Mouse (Mus musculus): ENCODE results near the gene Mul1.

The Mul1 gene

DNA sequence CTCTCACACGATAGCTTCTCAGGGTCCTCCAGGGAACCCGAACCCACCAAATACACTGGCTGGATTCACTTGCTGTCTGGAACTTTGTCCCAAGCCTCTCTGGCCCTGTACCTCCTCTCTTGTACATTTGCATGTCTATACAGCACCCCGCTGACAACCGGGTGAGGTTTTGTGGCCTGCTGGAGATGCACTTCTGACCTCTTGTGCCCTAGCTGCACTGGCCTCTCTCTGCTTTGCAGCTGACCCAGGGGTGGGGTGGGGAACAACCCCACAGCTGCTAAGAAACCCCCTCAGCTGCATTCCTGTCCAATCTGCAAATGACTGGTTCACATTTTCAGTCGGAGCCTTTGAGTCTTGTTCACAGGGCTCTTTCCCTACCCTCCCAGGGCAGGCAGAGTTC is 10.5 kb downstream of the Mul1 start:
- no peak for DNase-seq (ENCODE audit: low spot score)

DNA sequence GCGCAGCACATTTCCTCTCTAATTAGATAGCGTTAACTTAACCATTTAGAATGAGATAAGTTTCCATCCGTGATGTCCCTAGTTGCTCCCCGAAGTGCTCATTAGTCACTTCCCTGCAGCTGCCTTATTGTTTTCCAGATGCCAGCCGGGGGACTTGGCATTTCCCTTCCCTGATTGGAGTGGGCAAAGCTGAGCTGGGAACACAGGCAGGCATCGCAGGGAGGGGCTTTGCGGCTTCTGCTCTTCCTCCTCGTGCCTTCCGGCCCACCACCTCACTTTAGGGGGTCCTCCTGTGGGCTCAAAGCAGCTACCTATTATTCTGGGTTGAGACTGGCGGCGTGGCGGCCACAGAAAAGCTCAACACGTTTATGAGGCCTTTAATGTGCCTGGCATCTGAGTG is 12.5 kb downstream of the Mul1 start:
- no peak for DNase-seq (ENCODE audit: low spot score)

DNA sequence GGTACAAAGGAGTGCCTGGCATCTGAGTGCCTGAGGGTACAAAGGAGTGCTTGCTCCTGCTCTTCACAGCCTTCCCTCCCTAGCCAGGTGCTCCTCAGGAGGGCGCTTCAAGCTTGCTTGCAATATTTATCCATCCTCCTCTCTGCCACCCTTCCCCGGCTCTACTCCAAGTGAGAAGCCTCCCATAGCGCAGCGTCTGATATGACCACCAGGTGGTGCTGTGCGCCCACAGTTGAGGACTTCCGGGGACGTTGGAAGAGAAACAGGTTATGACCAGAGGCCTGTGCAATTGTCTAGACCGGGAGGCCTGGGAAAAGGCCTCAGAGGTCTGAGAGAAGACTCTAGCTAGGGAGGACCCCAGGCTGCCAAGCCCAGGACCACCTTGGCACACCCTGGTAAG is 12.9 kb downstream of the Mul1 start:
- peak; percentile 65 for DNase-seq (ENCODE audit: low spot score)

DNA sequence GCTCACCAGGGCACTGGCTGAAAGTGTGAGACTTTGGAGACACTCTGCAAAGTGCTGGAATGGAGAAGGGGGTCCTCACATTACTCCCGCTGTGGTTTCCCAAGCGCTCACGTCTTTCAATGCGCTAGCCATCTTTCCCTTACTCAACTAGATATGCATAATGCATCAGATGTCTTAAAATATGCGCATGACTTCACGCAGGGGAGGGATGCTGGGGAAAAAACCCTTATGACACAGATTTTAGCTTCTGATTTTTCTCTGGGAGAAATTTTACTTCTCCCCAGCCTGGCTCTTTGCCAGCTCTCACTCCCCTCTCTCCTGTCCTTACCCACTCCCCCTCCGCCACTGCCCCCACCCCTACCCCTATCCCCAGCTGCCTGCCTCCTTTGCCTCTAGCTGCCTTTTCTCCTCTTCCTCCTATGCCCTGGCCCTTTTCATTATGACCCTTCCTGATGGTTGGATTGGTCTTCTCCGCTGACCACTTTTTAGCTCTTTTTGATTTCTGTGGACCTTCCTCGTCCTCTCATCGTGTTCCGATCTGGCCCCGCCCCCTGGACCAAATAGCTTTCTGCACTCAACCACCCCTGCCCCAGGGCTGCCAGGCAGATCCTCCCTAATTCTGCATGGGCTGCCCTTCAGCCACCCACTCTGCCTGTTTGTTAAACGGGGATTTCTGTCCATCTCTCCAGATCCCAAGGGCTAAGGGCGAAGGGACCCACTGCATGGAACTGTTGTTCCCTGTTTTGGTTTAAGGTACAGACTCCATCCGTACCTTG is 13.5 kb downstream of the Mul1 start:
- no peak for DNase-seq (ENCODE audit: low spot score)

DNA sequence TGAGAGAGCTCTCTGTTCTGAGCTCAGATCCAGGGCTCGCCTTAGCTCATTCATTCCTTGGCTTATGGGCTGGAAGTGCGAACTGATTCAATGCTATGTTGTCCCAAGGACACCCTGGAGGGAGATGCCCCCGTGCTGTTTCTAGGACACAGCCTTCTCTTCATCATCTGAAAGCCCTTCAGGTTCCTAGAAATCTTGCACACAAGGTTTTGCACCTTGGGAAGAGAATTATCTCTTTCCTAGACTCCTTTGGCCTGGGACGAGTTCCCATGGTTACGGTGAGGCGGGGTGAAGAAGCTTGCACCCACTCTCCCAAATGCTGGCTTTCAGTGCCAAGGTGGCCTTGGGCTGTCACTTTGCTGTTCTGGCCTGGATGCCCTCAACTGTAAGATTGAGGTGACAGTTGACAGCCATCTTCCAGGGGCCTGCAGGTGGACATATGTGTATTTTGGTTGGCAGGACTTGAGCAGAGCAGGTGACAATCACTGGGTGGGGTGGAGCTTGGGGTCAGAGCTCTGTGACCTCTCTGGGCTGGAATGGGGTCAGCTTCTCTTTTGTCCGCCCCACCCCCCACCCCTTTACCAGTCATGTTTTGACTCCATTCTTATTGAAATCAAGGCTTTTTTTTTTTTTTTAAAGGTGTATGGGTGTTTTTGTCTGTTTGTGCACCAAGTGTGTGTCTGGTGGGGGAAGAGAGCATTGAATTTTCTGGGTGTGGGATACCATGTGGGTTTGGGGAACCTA is 14.6 kb downstream of the Mul1 start:
- DNase-seq (ENCODE audit: low spot score), result no peak

DNA sequence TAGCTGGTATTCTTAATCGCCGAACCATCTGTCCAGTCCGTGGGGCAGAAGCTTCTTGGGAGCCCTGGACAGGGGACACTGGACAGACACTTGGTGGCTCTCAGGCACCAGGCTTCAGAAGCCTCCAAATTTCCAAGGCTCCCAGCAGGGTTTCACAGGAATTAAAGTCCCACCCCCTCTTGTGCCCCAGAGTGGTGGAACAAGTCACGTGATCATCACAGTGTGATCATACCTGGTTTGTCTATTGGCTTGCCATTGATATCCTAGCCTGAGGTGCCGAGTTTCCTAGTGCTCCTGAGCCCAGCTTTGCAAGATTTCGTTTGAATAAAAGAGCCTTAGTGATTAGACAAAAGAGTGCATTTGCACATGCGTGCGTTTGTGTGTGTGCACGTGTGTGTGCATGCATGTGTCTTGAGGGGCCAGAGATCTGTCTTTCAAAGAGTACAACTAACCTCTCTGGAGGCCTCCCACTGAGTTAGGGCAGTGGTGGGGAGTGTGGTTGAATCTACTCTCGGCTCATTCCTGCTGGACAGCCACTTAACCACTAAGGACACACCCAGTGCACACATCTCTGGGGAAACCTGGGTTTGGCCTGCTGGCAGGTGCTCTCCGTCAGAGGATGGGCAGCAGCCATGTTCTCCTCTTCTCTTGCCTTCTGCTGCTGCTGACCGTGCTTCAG is 15.3 kb downstream of the Mul1 start:
- DNase-seq (ENCODE audit: low spot score), result no peak

DNA sequence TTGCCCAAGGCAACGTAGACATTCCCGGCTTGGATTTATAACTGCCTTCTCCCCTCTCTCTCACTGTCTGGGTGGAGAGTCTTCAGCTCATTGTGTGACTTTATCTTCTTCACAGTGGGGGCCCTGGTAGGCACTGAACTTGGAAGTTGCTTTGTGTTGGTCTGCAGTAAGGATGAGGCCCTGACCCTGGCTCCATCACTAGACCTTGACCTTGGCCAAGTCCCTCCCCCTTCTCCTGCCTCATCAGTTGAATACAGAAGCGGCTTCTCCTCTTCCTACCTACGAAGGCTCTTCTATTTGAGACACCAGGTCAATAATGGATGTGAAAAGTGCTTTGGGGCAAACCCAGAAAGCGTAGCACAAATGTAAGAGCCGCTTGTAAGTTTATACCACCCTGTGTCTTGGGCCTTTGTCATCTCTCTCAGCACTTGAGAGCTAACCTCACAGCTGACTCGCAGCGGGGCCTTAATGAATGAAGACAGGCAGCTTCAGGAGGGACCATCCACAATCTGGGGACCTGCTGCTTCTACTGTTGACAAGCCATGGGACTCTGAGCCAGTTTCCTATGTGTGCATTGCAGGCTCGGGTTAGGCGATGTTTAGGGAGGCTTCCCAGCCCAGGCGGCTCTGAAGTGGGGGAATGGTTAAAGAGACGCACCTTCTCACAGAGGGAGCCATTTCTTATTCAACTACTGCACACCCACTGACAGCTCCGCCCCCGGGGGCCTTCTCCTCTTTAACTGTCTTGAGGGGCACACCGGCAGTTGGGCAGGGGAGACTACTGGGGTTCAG is 18.0 kb downstream of the Mul1 start:
- DNase-seq (ENCODE audit: low spot score), result no peak

DNA sequence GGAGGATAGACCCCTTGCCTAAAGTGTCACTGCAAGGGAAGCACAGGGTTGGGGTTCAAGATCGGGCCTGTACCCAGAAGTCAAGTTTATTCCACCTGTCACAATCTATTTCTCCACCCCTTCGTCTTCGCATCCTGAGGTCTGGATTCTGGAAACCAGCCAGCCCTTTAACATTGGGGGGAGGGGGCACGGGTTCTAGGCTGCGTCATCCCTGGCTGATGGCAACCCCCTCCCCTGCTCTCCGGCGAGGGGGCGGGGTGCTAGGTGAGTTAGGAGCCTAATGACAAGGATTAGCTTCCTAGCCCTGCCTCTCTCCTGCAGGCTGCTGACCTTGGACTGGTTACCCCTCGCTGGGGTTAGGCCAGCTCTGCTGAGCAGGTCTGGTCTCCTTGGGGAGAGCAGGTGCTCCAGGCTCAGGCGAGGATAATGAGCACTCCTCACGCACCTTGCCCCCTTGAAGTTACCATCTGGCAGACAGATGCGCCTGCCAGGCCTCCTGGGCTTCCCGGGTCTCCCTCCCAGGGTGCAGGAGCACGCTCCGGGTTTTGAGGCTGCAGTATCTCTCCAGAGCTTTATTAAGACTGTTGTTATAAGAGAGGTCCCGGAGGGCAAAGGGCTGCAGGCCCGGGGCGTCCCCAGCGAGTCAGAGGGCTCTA is 18.8 kb downstream of the Mul1 start:
- DNase-seq (ENCODE audit: low spot score), result no peak

DNA sequence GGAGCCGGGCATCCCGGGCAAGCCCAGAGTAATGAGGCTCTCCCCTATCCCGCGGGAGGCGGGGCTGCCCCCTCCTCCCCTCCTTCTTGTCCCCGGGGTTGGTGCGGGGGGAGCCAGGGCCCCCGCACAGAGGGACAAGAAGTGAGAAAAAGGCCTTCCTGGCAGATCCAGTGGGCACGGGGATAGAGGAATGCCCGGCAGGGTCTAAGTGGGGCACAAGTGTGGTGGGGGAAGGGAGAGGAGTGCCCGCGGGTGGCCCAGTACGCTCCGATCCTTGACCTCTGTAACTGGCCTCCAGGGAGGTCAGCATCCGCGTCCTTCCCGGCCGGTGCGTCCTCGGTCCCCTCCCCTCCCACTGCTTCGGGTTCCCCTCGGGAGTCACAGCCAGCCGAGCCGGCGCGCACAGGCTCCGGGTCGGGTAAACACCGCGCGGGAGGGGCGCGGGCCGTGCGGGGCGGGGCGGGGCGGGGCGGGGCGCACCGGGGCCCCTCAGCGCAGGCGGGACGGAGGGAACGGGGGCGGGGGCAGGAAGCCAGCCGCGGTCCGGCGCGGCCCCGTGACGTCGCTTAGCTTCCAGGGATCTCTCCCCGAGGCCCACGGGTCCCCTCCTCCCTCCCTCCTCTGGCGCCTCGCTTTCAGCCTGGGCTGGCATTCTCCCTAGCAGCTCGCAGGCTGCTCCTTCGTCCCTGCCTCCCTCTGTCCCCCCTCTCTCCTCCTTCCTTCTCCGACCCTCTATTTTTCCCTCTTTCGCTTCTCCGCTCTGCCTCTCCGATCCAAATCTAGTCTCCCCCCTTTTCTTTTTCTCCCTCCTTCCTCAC is 19.5 kb downstream of the Mul1 start, which contains the start of gene Camk2n1:
Gene Camk2n1 (plus strand): TSS at position 562 of the 818 bp plus-strand sequence.
- peak; percentile 80 for DNase-seq (ENCODE audit: low spot score)

DNA sequence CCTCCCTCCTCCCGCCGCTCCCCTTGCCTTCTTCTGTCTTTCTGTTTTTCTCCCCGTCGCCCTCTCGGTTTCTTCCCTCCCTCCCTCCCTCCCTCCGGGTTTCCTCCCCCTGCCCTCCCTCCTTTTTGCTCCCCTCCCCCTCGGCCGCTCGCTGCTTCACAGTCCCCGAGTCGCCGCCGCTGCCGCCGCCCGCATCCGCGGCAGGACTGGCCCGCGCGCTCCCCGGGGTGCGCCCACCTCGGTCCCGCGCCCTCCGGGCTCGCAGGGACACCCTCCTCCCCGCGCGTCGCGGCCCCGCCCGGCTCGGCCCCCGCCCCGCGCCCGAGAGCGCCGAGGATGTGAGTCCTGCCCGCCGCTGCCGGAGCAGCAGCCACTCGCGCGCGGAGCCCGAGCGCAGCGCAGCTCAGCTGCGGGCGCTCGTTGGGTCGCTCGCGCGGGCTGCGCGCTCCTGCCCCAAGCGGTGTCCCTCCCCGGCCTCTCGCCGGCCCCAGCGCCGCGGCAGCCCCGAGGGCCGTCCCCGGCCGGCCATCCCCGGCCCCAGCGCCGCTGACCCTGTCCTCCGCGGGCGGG is 20.2 kb downstream of the Mul1 start:
- peak; percentile 33 for DNase-seq (ENCODE audit: low spot score)

DNA sequence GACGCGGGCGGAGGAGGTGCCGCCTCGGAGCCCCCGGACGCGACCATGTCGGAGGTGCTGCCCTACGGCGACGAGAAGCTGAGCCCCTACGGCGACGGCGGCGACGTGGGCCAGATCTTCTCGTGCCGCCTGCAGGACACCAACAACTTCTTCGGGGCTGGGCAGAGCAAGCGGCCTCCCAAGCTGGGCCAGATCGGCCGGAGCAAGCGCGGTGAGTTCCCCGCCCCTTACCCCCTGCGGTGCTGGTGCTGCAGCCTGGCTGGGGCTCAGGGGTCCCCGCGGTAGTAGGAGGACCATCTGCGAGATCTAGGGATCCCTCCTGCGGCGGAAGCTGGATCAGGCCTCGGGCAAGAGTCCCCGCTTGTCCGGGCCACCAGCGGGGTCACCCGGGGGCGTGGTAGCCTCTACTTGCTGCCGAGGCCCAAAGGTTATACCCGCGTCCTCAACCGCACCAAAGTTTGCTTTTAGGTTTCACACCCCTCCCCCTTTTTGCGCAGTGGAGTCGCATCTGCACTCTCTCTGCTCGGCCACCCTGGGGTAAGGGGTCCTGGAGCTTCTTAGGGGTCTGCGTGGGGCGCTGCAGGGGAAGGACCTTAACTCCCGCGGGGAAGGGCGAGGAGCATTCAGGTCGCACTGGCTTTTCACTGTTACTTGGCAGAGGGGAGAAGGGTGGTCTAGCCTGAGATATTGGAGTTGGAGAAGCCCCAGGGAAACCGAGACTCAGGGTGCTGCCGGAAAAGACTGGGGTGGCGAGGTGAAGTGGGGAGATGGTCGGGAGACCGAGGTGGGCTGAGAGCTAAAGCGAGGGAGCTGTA is 20.9 kb downstream of the Mul1 start:
- peak; percentile 21 for DNase-seq (ENCODE audit: low spot score)

DNA sequence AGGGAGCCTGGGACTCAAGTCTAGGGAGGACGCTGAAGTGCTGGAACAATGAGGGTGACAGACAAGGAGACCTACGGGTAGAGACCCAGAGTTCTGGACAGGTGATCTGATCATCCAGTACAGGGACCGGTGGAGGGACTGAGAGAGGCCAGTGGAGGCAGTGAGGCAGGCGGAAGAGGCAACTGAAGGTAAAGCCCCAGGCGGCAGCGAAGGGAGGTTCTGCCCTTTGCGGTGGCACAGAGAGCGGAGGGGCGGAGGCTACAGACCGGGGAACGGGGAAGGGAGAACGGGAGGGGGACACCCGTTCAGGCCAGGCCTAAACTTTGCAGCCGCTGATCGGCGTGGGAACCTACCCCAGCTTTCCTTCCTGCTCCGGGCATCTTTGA is 21.5 kb downstream of the Mul1 start:
- DNase-seq (ENCODE audit: low spot score), result no peak

DNA sequence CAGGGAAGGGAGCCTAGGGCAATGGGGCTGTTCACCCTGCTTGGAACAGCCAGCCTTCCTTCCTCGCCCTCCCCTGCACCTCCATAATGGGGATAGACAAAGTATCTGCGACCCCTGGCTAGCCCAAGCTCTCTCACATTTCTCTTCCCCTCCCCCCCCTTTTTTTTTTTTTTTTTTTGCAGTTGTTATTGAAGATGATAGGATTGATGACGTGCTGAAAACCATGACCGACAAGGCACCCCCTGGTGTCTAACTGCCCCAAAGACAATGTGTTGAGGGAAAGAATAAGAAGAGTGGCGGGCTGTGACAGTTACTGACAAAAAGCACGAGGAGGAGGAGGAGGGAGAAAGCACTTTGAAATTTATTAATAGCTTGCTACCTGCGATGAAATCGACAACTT is 22.1 kb downstream of the Mul1 start:
- DNase-seq (ENCODE audit: low spot score), result no peak

DNA sequence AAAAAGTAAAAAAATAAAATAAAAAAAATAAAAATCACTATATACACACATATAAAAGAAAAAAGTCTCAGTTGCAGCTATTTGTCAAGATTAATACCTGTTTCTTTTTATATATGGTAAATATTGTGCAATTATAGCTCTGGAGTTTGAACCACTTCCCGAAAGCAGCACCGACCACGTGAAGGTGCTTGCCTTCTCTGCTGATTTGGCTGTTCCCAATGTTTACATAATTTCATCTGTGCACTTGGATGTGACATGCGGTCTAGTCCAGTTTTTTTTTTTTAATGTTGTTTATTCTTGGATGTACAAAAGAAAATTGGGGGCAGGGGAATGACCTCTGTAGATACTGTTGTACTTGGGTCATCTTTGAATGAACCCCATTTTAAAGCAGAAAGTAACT is 22.6 kb downstream of the Mul1 start:
- no peak for DNase-seq (ENCODE audit: low spot score)

DNA sequence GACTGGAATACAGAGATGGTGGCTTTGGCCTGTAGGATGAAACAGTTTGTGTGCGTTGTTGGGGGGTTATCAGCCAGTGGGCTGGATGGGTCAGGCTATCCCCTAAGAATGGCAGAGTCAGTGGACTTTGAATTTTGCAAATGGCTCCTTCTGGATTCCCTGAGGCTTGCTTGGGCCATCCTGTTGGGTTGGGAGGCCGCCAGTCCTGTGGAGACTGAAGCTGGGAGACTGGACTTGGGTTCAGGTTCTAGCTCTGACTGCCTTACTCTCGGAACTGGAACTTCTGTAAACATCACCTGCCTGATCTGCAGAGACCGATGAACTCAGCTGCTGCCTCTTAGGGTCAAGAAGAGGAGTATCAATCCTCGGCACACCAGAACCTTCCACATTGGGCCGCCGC is 23.7 kb downstream of the Mul1 start:
- no peak for DNase-seq (ENCODE audit: low spot score)

DNA sequence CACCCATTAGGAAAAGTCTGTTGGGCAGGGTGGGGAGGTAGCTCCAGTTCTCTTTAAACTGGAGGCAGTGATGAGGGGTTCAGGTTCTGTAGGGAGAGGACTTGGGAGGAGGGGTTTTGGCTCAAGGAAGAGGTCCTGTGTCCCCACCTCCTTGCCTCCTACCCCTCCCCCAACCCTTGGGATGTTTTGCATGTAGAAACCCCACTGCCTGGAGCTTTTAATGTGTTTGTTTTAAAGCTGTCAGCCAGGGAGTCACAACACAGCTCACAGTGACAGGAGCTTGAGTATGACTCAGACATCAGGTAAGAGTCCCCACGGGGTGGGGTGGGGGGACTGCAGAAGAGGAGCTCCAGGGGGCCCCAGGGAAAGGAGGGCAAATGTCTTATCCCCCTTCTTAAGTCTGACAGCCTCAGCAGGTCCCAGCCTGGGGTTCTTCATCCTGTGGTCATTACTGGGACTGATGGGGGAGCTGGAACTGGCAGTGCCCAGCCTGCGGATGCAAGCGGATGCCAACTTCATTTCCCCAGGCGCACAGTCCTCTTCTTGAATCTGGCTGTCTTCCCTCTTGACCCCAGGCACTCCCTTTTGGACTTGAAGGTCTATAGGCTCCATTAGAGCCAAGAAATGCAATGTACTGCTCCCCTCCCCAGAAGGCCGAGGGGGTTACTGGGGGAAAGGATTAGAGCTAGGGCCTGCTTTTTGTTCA is 24.4 kb downstream of the Mul1 start:
- DNase-seq (ENCODE audit: low spot score), result no peak

DNA sequence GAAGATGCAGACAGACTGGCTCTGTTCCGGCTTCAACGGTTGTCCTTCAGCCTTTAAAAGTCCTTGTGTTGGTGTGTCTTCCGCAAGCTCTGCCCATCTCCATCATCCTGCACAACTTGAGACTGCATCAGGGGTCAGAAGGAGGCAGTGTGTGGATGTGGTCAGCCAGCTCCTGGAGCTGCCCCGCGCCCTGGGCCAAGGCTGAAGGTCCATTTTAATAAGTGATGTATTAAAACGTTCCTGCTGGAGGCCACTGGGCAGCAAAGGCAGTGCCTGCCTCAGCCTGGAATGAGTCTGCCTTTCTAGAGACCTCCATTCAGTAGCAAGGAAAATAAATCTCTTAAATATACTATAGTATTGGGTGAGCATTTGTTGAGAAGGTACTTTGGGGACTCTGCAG is 25.3 kb downstream of the Mul1 start:
- DNase-seq (ENCODE audit: low spot score), result no peak

DNA sequence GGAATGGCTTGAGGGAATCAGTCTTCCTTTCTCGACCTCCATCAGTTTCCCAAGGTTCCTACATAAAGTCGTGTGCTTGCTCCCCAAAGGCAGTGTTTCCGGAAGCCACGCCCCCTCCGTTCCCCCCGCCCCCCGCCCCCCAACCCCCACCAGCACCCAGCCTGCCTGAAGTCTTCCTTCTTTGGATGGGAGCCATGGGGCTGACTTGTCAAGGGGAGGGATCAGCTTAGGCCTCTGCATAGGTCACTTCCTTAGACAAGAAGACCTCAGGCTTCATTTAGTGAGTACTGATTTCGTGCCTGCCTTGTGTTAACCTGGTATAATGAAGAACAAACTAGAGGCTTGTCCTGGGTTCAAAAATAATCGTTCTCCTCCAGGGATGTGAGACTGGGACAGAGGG is 26.4 kb downstream of the Mul1 start:
- no peak for DNase-seq (ENCODE audit: low spot score)

DNA sequence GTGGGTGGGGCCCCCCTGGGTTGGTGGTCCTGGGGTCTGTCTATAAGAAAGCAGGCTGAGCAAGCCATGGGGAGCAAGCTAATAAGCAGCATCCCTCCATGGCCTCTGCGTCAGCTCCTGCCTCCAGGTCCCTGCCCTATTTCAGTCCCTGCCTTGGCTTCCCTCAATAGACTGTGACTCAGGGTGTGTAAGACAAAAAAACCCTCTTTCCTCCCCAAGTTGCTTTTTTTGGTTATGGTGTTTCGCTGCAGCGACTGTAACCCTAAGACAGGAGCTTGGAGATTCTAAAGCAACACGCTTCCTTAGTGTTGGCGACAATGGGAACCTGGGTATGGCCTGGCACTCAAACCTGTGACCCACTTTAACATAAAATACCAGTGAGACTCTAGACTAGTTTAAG is 27.0 kb downstream of the Mul1 start:
- no peak for DNase-seq (ENCODE audit: low spot score)

All from ovary, adult 18-20 months (tissue).